29 mouse cellular contexts compared by ENCODE assay signal in genomic region chr16:88375622-88376021, GRCm38 (mm10).
A peak's percentile ranks its signal among the peaks of the same experiment; 100 is the strongest.
DNase-seq lines count a peak whose midpoint lies in the region; ATAC-seq and TF ChIP-seq lines count a peak whose summit lies in the region.
"Had no signal": no experiment of that assay in that cellular context is flagged by ENCODE, and none has a peak within 500 bp of the region (broad histone marks: within the 10 kb centered on the region; RNA-seq: fewer than 3 reads in every experiment).

No protein-coding gene starts in this region.

- no peaks in the 10 kb centered on the region for H3K36me3 ChIP-seq in kidney, embryonic 15.5 days
- no peaks in the 10 kb centered on the region for H3K36me3 ChIP-seq in lung, embryonic 14.5 days (ENCODE audit: insufficient read depth)
- H3K36me3 ChIP-seq in lung, embryonic 16.5 days (ENCODE audit: control insufficient read depth, insufficient read depth, low read length): no peaks in the 10 kb centered on the region
- H3K36me3 ChIP-seq: embryonic facial prominence, embryonic 13.5 days; embryonic facial prominence, embryonic 15.5 days; forebrain, embryonic 10.5 days; forebrain, embryonic 12.5 days; G1E had no signal

- 40% methylated on average over 5 of the region's 5 CpGs for WGBS in kidney, embryonic 15.5 days
- 25% methylated on average over 5 of the region's 5 CpGs for whole genome bisulfite sequencing in lung, embryonic 14.5 days
- 33% methylated on average over 5 of the region's 5 CpGs for WGBS in lung, embryonic 16.5 days

- no peak overlapping the region for H3K4me2 ChIP-seq in kidney, embryonic 15.5 days
- no peak overlapping the region for H3K4me2 ChIP-seq in lung, embryonic 14.5 days
- no peak overlapping the region for H3K4me2 ChIP-seq in lung, embryonic 16.5 days (ENCODE audit: low read depth, low read length)
- H3K4me2 ChIP-seq: embryonic facial prominence, embryonic 13.5 days; embryonic facial prominence, embryonic 15.5 days; forebrain, embryonic 12.5 days had no signal

- ATAC-seq in kidney, embryonic 15.5 days (replicated peaks; ENCODE audit: low FRiP score): no peak
- ATAC-seq in lung, embryonic 14.5 days (ENCODE audit: insufficient read depth): peak; percentile 42; the same call in 1 of the 2 replicates
- peak; percentile 57 for ATAC-seq in lung, embryonic 16.5 days (ENCODE audit: low read depth)
- ATAC-seq: activated CD4-positive, CD25-positive, alpha-beta regulatory T cell, adult 4 months; CD4-positive, CD25-positive, alpha-beta regulatory T cell, adult 4 months; forebrain, embryonic 14.5 days; Patski had no signal

- DNase-seq in kidney, adult 8-10 months: no peak
- peak; percentile 76 for DNase-seq in lung, embryonic 14.5 days
- no peak for DNase-seq in lung, postnatal 4 days
- DNase-seq in lung, postnatal 14 days: no peak
- DNase-seq in brain, embryonic 14.5 days (ENCODE audit: low read depth): peak; percentile 20
- DNase-seq: adrenal gland, adult 8-10 months; adrenal gland, postnatal 14 days; adrenal gland, postnatal 36 days; B cell, adult 2 months; cerebellum, adult 11 months; cerebellum, adult 18-20 months; cerebellum, adult 8-10 months; cerebellum, adult 9-11 months; cerebellum, postnatal 14 days; cerebellum, postnatal 36 days; embryo, embryonic 11 days had no signal

- no peak for TF ChIP-seq POLR2A in brain, embryonic 14.5 days (IDR thresholded peaks at IDR 0.05; ENCODE audit: borderline replicate concordance, extremely low read depth, insufficient read depth, insufficient read length, poor library complexity, severe bottlenecking)

- H3K9ac ChIP-seq in kidney, embryonic 15.5 days: no peak overlapping the region
- no peak overlapping the region for H3K9ac ChIP-seq in lung, embryonic 14.5 days
- H3K9ac ChIP-seq in lung, embryonic 16.5 days (ENCODE audit: low read length): no peak overlapping the region
- H3K9ac ChIP-seq: embryonic facial prominence, embryonic 13.5 days; embryonic facial prominence, embryonic 15.5 days; forebrain, embryonic 12.5 days had no signal

- H3K27me3 ChIP-seq in kidney, embryonic 15.5 days: no peaks in the 10 kb centered on the region
- H3K27me3 ChIP-seq in lung, embryonic 14.5 days (ENCODE audit: insufficient read depth, low read length): no peaks in the 10 kb centered on the region
- no peaks in the 10 kb centered on the region for H3K27me3 ChIP-seq in lung, embryonic 16.5 days (ENCODE audit: control insufficient read depth, insufficient read depth, low read depth, low read length)
- H3K27me3 ChIP-seq: CH12.LX; embryonic facial prominence, embryonic 13.5 days; embryonic facial prominence, embryonic 15.5 days; forebrain, embryonic 12.5 days; Patski had no signal

- H3K4me1 ChIP-seq in kidney, embryonic 15.5 days: peaks cover 24% of the 10 kb centered on the region
- H3K4me1 ChIP-seq in lung, embryonic 14.5 days (ENCODE audit: insufficient read depth): 0 out of 2 replicates have a peak, but pooled peaks cover 3% of the 10 kb centered on the region
- H3K4me1 ChIP-seq in lung, embryonic 16.5 days (replicated peaks; ENCODE audit: control insufficient read depth, insufficient read depth, low read length): 0 out of 2 replicates have a peak, but pooled peaks cover 4% of the 10 kb centered on the region
- H3K4me1 ChIP-seq: embryonic facial prominence, embryonic 13.5 days; embryonic facial prominence, embryonic 15.5 days; forebrain, embryonic 12.5 days had no signal

- H3K9me3 ChIP-seq in kidney, embryonic 15.5 days (replicated peaks): no peaks in the 10 kb centered on the region
- H3K9me3 ChIP-seq in lung, embryonic 14.5 days (ENCODE audit: low read depth, low read length): no peaks in the 10 kb centered on the region
- H3K9me3 ChIP-seq in lung, embryonic 16.5 days (ENCODE audit: control insufficient read depth, low read length): no peaks in the 10 kb centered on the region
- H3K9me3 ChIP-seq: embryonic facial prominence, embryonic 13.5 days; embryonic facial prominence, embryonic 15.5 days; forebrain, embryonic 10.5 days; forebrain, embryonic 12.5 days had no signal

- peak overlapping the region; percentile 37; the same call in 1 of the 2 replicates for H3K27ac ChIP-seq in kidney, embryonic 15.5 days
- no peak overlapping the region for H3K27ac ChIP-seq in lung, embryonic 14.5 days (ENCODE audit: low read depth)
- no peak overlapping the region for H3K27ac ChIP-seq in lung, embryonic 16.5 days (ENCODE audit: low read length)
- H3K27ac ChIP-seq: embryonic facial prominence, embryonic 13.5 days; embryonic facial prominence, embryonic 15.5 days; forebrain, embryonic 10.5 days; forebrain, embryonic 12.5 days had no signal

- no peak for TF ChIP-seq CTCF in lung, embryonic 14.5 days (IDR thresholded peaks at IDR 0.05; ENCODE audit: low read depth)
- TF ChIP-seq CTCF in brain, embryonic 14.5 days (IDR thresholded peaks at IDR 0.05; ENCODE audit: borderline replicate concordance, extremely low read depth, insufficient read depth, insufficient read length): no peak

- H3K4me3 ChIP-seq in kidney, embryonic 15.5 days (replicated peaks): no peak overlapping the region
- H3K4me3 ChIP-seq in lung, embryonic 14.5 days (ENCODE audit: low read depth, low read length): no peak overlapping the region
- H3K4me3 ChIP-seq in lung, embryonic 16.5 days (ENCODE audit: low read length): no peak overlapping the region
- H3K4me3 ChIP-seq: embryonic facial prominence, embryonic 13.5 days; embryonic facial prominence, embryonic 15.5 days; erythroblast, embryonic 14.5 days; forebrain, embryonic 10.5 days; forebrain, embryonic 12.5 days had no signal

Comparison
In these comparisons a context has a peak if more than half of its experiments do, and no peak if none do; other contexts are left out.
1. DNase-seq: peak in lung, embryonic 14.5 days (single experiment) and brain, embryonic 14.5 days (single experiment); none in kidney, adult 8-10 months (0 of 2), lung, postnatal 4 days (0 of 2) and lung, postnatal 14 days (single experiment).